Mouse (Mus musculus): Measurements from ENCODE around the gene Gm12216.

- TF ChIP-seq POLR2A (IDR thresholded peaks at IDR 0.05; ENCODE audit: insufficient read depth, low read length) (no peak), CTCF (IDR thresholded peaks at IDR 0.05; ENCODE audit: low read depth, low read length) (no peak)
Observed at GRCm38 (mm10) chr11:53785311-53785936, 73.6 kb downstream of the Gm12216 start.
